Mouse (Mus musculus): ENCODE results near the gene Cdc42bpa. TPM values are rescaled to one million over a fixed set of nuclear protein-coding genes. Genes with fewer than 3 reads are reported as not detected.

Gene Cdc42bpa
- polyA plus RNA-seq, 1 experiment from 2014 or later, result 19.7 TPM

- no peak overlapping the region for H3K27ac ChIP-seq (ENCODE audit: low read depth, low read length)
Measured at GRCm38 (mm10) chr1:179975645-179976275, 15.5 kb downstream of the Cdc42bpa start.

GRCm38 (mm10) chr1:179977437-179977836, 17.2 kb downstream of the Cdc42bpa start:
- no peak for ATAC-seq (ENCODE audit: low FRiP score, low TSS enrichment)
- no peaks in the 10 kb centered on the region for H3K36me3 ChIP-seq (ENCODE audit: control insufficient read depth, insufficient read depth, low read length)
- no peaks in the 10 kb centered on the region for H3K27me3 ChIP-seq (ENCODE audit: control insufficient read depth, insufficient read depth, low read length)
- WGBS, result 67% methylated on average over 6 of the region's 6 CpGs
- H3K4me1 ChIP-seq (ENCODE audit: control insufficient read depth, insufficient read depth, low read length), result peaks cover 17% of the 10 kb centered on the region
- no peak overlapping the region for H3K9ac ChIP-seq (ENCODE audit: low read depth, low read length)
- no peak overlapping the region for H3K4me2 ChIP-seq (replicated peaks; ENCODE audit: low read depth, low read length)
- H3K27ac ChIP-seq (ENCODE audit: low read depth, low read length), result no peak overlapping the region
- no peak overlapping the region for H3K4me3 ChIP-seq (ENCODE audit: low read length)
- H3K9me3 ChIP-seq (ENCODE audit: control insufficient read depth, low read length), result peaks cover 7% of the 10 kb centered on the region

More at GRCm38 (mm10) chr1:179975645-179976275, 15.5 kb downstream of the Cdc42bpa start:
- H3K27me3 ChIP-seq (ENCODE audit: control insufficient read depth, insufficient read depth, low read length), result no peaks in the 10 kb centered on the region
- peaks cover 15% of the 10 kb centered on the region for H3K4me1 ChIP-seq (ENCODE audit: control insufficient read depth, insufficient read depth, low read length)
- H3K36me3 ChIP-seq (ENCODE audit: control insufficient read depth, insufficient read depth, low read length), result no peaks in the 10 kb centered on the region
- H3K9me3 ChIP-seq (ENCODE audit: control insufficient read depth, low read length), result no peaks in the 10 kb centered on the region
- no peak for ATAC-seq (ENCODE audit: low FRiP score, low TSS enrichment)
- H3K9ac ChIP-seq (ENCODE audit: low read depth, low read length), result no peak overlapping the region
- 70% methylated on average over 5 of the region's 5 CpGs for WGBS
- no peak overlapping the region for H3K4me3 ChIP-seq (ENCODE audit: low read length)
- no peak overlapping the region for H3K4me2 ChIP-seq (replicated peaks; ENCODE audit: low read depth, low read length)

GRCm38 (mm10) chr1:179978742-179979141, 18.5 kb downstream of the Cdc42bpa start:
- no peak for ATAC-seq (ENCODE audit: low FRiP score, low TSS enrichment)
- 49% methylated on average over 1 of the region's 1 CpGs for WGBS
- no peak overlapping the region for H3K4me2 ChIP-seq (replicated peaks; ENCODE audit: low read depth, low read length)
- H3K9me3 ChIP-seq (ENCODE audit: control insufficient read depth, low read length), result peaks cover 7% of the 10 kb centered on the region
- H3K36me3 ChIP-seq (ENCODE audit: control insufficient read depth, insufficient read depth, low read length), result no peaks in the 10 kb centered on the region
- no peaks in the 10 kb centered on the region for H3K27me3 ChIP-seq (ENCODE audit: control insufficient read depth, insufficient read depth, low read length)
- no peak overlapping the region for H3K27ac ChIP-seq (ENCODE audit: low read depth, low read length)
- no peak overlapping the region for H3K9ac ChIP-seq (ENCODE audit: low read depth, low read length)
- peaks cover 9% of the 10 kb centered on the region for H3K4me1 ChIP-seq (ENCODE audit: control insufficient read depth, insufficient read depth, low read length)
- no peak overlapping the region for H3K4me3 ChIP-seq (ENCODE audit: low read length)

GRCm38 (mm10) chr1:179981680-179982079, 21.4 kb downstream of the Cdc42bpa start:
- Histone ChIP-seq H3K27ac (ENCODE audit: low read depth, low read length) (no peak overlapping the region), H3K4me1 (ENCODE audit: control insufficient read depth, insufficient read depth, low read length) (0 out of 2 replicates have a peak, but pooled peaks cover 2% of the 10 kb centered on the region), H3K27me3 (ENCODE audit: control insufficient read depth, insufficient read depth, low read length) (no peaks in the 10 kb centered on the region), H3K9ac (ENCODE audit: low read depth, low read length) (no peak overlapping the region), H3K36me3 (ENCODE audit: control insufficient read depth, insufficient read depth, low read length) (no peaks in the 10 kb centered on the region), H3K9me3 (ENCODE audit: control insufficient read depth, low read length) (peaks cover 7% of the 10 kb centered on the region), H3K4me3 (ENCODE audit: low read length) (no peak overlapping the region), H3K4me2 (replicated peaks; ENCODE audit: low read depth, low read length) (no peak overlapping the region)
- no peak for ATAC-seq (ENCODE audit: low FRiP score, low TSS enrichment)

DNA sequence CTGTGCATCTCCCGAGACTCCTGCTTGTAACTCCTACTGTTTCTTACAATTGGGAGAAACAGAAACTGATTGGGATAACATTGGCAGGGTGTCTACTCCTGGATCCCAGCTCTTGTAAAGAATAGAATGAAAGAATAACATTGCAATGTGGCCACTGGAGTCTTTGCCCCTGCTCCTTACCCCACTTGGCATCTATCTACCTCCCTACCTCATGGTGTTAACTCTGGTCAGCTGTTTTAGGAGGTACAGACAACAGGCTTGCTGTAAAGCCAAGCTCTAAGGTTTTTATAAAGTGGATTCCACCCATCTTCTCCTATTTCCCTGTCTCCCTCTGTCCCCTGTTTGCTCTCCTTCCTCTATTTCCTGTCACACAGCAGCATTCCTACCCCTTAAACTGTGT, 21.9 kb downstream of the Cdc42bpa start:
- Histone ChIP-seq H3K4me1 (ENCODE audit: control insufficient read depth, insufficient read depth, low read length) (0 out of 2 replicates have a peak, but pooled peaks cover 2% of the 10 kb centered on the region), H3K9ac (ENCODE audit: low read depth, low read length) (no peak overlapping the region), H3K9me3 (ENCODE audit: control insufficient read depth, low read length) (peaks cover 7% of the 10 kb centered on the region), H3K27ac (ENCODE audit: low read depth, low read length) (no peak overlapping the region), H3K4me3 (ENCODE audit: low read length) (no peak overlapping the region), H3K27me3 (ENCODE audit: control insufficient read depth, insufficient read depth, low read length) (no peaks in the 10 kb centered on the region), H3K4me2 (replicated peaks; ENCODE audit: low read depth, low read length) (no peak overlapping the region), H3K36me3 (ENCODE audit: control insufficient read depth, insufficient read depth, low read length) (no peaks in the 10 kb centered on the region)
- 73% methylated on average over 1 of the region's 1 CpGs for WGBS
- no peak for ATAC-seq (ENCODE audit: low FRiP score, low TSS enrichment)

GRCm38 (mm10) chr1:179982933-179983332, 22.7 kb downstream of the Cdc42bpa start:
- ATAC-seq (ENCODE audit: low FRiP score, low TSS enrichment), result no peak
- H3K9me3 ChIP-seq (ENCODE audit: control insufficient read depth, low read length), result peaks cover 7% of the 10 kb centered on the region
- H3K36me3 ChIP-seq (ENCODE audit: control insufficient read depth, insufficient read depth, low read length), result no peaks in the 10 kb centered on the region
- WGBS, result 86% methylated on average over 1 of the region's 1 CpGs
- H3K27me3 ChIP-seq (ENCODE audit: control insufficient read depth, insufficient read depth, low read length), result no peaks in the 10 kb centered on the region
- 0 out of 2 replicates have a peak, but pooled peaks cover 2% of the 10 kb centered on the region for H3K4me1 ChIP-seq (ENCODE audit: control insufficient read depth, insufficient read depth, low read length)
- no peak overlapping the region for H3K27ac ChIP-seq (ENCODE audit: low read depth, low read length)
- no peak overlapping the region for H3K4me2 ChIP-seq (replicated peaks; ENCODE audit: low read depth, low read length)
- no peak overlapping the region for H3K9ac ChIP-seq (ENCODE audit: low read depth, low read length)
- H3K4me3 ChIP-seq (ENCODE audit: low read length), result no peak overlapping the region

DNA sequence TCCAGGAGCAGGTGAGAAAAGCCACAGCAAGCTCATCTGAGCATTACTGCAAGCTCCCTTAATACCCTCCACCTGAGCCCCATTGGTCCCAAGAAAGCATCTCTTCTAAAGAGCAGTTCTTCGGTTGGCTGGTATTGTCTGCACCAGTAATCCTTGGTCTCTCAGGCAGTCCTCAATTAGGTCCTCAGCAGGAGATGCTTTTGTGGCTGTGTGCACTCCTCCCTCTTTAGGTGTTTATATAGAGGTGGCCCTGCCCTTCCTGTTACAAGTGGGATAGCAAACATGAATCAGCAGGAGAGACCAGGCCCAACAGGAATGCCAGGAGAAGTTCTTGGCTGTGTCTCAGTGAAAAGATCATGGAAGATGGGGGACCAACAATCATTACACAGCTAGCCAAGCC, 23.9 kb downstream of the Cdc42bpa start:
- Histone ChIP-seq H3K4me3 (ENCODE audit: low read length) (no peak overlapping the region), H3K4me2 (replicated peaks; ENCODE audit: low read depth, low read length) (no peak overlapping the region), H3K9me3 (ENCODE audit: control insufficient read depth, low read length) (peaks cover 7% of the 10 kb centered on the region), H3K36me3 (ENCODE audit: control insufficient read depth, insufficient read depth, low read length) (no peaks in the 10 kb centered on the region), H3K27ac (ENCODE audit: low read depth, low read length) (no peak overlapping the region), H3K9ac (ENCODE audit: low read depth, low read length) (no peak overlapping the region), H3K27me3 (ENCODE audit: control insufficient read depth, insufficient read depth, low read length) (no peaks in the 10 kb centered on the region), H3K4me1 (ENCODE audit: control insufficient read depth, insufficient read depth, low read length) (0 out of 2 replicates have a peak, but pooled peaks cover 2% of the 10 kb centered on the region)
- 89% methylated on average over 1 of the region's 1 CpGs for WGBS
- no peak for ATAC-seq (ENCODE audit: low FRiP score, low TSS enrichment)

- H3K4me3 ChIP-seq (ENCODE audit: low read length), result no peak overlapping the region
- no peak overlapping the region for H3K27ac ChIP-seq (ENCODE audit: low read depth, low read length)
- H3K9me3 ChIP-seq (ENCODE audit: control insufficient read depth, low read length), result no peaks in the 10 kb centered on the region
- H3K27me3 ChIP-seq (ENCODE audit: control insufficient read depth, insufficient read depth, low read length), result no peaks in the 10 kb centered on the region
- no peak overlapping the region for H3K4me2 ChIP-seq (replicated peaks; ENCODE audit: low read depth, low read length)
- H3K4me1 ChIP-seq (ENCODE audit: control insufficient read depth, insufficient read depth, low read length), result no peaks in the 10 kb centered on the region
- H3K9ac ChIP-seq (ENCODE audit: low read depth, low read length), result no peak overlapping the region
- H3K36me3 ChIP-seq (ENCODE audit: control insufficient read depth, insufficient read depth, low read length), result no peaks in the 10 kb centered on the region
- 69% methylated on average over 6 of the region's 6 CpGs for WGBS
- ATAC-seq (ENCODE audit: low FRiP score, low TSS enrichment), result no peak
Measured at GRCm38 (mm10) chr1:179991660-179992235, 31.5 kb downstream of the Cdc42bpa start.

- H3K27ac ChIP-seq (ENCODE audit: low read depth, low read length), result no peak overlapping the region
- H3K27me3 ChIP-seq (ENCODE audit: control insufficient read depth, insufficient read depth, low read length), result no peaks in the 10 kb centered on the region
- H3K9ac ChIP-seq (ENCODE audit: low read depth, low read length), result no peak overlapping the region
- WGBS, result 84% methylated on average over 1 of the region's 1 CpGs
- H3K9me3 ChIP-seq (ENCODE audit: control insufficient read depth, low read length), result no peaks in the 10 kb centered on the region
- H3K4me1 ChIP-seq (ENCODE audit: control insufficient read depth, insufficient read depth, low read length), result no peaks in the 10 kb centered on the region
- no peak for ATAC-seq (ENCODE audit: low FRiP score, low TSS enrichment)
- H3K4me2 ChIP-seq (replicated peaks; ENCODE audit: low read depth, low read length), result no peak overlapping the region
- H3K36me3 ChIP-seq (ENCODE audit: control insufficient read depth, insufficient read depth, low read length), result no peaks in the 10 kb centered on the region
- no peak overlapping the region for H3K4me3 ChIP-seq (ENCODE audit: low read length)
Measured at GRCm38 (mm10) chr1:179992255-179992654, 32.0 kb downstream of the Cdc42bpa start.
